Mouse (Mus musculus) gastrocnemius, adult 8-10 months (tissue): Measurements from ENCODE around the gene Hhatl. TPM values are rescaled to one million over a fixed set of nuclear protein-coding genes. Genes with fewer than 3 reads are reported as not detected.

Experiments
- DNase-seq, 2 experiments: peaks; one replicate each; pipeline ENCODE4 v3.0.0; 2022; ENCODE audit warnings: low spot score in 2 of 2
- total RNA-seq, 4 experiments: library from RNA; stranded (reverse); gene quantifications; 2 replicates each; pipeline ENCODE4 v1.2.4; 2022

The Hhatl gene
- total RNA-seq, 4 experiments from 2014 or later: 129 to 160 (median 141) TPM

GRCm38 (mm10) chr9:121760271-121761090 lies 31.8 kb downstream of the Hhatl start:
- DNase-seq: peak; percentile 52 to 72

GRCm38 (mm10) chr9:121759091-121760081 lies 32.9 kb downstream of the Hhatl start, which contains the start of gene Zfp651:
Gene Zfp651, plus strand, starts transcription at chr9:121759330.
- DNase-seq: peak in 1 of 2 experiments; percentile 46

DNA sequence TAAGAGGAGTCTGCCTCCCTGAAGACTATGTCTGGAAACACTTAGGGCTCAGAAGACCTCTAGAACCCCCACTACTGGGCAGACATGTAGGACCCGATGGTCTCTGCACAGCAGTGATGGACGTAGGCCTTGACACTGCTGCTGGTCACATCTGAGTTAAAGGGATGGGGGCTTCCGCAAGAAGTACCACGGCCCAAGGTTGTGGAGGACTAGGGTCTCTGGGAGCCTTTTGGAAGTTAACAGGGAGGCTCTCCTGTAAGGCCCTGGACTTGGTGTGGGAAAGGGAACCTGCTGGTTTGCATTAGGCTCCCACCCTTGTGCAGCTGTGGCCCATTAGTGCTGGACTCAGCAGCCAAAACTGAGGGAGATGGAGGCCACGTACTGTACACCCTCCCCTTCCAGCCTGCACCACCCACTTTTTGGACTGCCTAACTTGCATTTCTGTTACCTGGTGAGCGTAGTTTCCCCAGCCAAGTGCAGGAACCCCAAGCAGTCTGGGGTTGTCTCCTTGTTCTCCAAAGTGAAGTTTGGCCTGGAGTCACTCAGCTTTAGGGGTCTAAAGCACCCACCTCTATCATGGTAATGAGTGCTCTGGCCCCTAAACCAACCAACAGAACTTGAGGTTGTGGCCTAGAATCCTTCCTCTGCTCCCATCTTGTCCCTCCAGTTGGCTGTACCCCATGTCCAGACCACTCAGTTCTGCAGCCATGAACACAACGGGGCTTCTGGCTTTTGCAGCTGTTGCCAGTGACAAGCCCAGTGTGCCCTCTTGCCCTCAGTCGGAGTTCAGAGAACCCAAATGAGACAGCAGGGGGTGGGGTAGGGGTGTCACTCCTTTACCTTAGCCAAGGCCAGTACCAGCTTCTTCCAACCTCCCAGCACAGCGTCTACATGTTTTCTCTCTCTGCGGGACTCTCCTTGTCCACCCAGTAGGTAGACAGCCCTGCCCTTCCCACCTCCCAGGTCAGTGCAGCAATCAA lies 34.2 kb downstream of the Hhatl start:
- DNase-seq: peak in 1 of 2 experiments; percentile 46

DNA sequence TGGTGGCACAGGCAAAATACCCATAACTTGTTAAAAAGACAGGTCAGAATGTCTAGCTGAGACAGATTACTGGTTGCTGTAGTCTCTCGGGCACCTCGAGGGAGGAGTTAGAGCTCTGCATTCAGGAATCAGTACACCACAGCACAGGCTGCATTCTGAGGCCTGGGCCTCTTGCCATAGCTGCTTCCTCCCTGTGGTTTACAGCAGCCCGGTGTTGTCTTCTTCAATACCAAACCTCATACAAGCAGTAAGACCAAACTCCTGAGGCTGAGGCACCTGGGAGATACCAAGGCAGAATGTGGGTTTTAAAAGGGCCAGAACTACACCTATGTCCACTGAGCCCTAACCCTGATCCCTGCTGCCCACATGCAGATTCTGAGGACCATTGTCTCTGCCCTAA lies 34.9 kb downstream of the Hhatl start:
- DNase-seq: no peak

DNA sequence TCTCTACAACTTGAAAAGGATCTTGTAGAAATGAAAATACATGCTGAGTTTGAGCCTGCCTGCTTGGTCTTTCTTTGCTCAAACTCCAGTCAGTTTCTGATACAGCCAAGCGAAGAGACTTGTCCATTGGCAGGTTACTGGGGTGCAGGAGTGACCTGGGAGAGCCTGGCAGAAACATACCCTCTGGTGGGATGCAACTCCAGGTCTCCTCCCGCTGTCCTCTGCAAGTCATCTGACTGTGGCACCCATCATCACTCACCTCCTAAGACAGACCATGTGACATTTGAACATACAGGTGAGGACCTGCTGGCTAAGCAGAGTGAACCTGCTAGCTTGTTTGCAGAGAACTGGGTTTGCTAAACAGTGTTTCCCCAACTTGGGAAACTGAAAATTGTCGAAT lies 35.5 kb downstream of the Hhatl start:
- DNase-seq: no peak

DNA sequence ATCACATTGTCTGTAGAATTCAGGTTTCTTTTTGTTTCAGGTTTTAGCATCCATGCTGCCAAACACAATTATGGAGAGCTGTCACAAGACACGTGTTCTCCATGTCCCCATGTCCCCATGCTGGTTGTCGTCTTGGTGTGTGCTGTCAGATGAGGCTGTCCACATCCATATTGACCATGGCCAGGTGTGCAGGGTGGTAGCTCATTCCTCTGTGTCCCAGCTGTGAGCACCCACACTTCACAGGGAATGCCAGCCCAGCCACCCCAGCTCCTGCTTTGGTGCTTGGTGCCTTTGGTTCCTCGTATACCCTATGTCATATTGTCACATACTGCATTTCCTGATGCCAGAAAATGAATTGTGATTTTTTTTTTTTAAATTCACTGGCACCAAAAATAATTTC lies 37.7 kb downstream of the Hhatl start:
- DNase-seq: no peak

DNA sequence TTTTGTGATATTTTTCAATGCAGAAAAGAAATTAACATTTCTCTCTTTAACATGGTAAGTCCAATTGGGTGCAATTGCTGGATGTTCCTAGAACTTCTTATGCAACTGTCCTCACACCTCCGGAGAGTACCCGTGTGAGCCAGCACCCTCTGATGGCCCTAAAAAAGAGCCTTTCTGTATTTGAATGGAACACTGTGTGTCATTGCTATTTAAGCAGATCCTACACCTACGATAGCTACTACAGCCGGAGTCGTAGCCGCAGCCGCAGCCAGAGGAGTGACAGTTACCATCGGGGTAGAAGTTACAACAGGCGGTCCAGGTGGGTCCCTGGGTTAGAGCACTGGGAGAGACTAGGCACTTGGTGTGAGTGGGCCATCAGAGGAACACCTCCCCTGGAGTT lies 39.5 kb downstream of the Hhatl start:
- no peak for DNase-seq

DNA sequence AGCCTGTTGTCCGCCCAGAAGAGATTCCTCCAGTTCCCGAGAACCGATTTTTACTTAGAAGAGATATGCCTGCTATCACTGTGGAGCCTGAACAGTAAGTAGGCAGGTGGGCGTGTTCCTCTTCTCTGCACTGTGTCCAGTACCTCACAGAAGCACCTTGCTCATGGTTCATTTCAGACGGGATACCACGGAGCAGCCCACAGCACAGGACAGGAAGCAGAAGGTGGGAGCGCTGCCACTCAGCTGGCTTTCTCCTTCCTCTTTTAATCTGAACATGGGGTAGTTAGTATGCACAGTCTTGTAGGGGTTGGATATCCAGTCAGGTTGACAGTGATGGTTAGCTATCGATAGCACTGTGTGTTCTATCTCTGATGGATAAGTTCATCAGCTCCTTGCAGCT lies 48.3 kb downstream of the Hhatl start:
- no peak for DNase-seq

DNA sequence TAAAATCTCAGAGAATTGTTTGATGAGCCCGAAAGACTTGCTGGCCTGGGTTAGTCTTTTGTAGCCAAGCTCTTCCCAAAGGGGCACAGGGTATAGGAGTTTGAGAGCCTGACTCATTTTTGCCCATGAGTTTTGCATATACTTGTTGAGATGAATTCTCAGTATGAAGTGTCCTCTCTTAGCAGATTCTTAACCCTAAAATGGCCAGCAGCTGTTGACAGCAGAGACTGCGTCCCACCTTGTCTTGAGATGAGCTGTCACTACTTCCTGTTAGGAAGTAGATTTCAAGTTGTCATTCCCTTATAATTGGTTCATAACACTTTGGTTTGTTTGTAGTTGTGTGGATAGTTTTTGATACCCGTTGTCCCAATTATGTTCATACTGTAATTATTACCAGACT lies 51.1 kb downstream of the Hhatl start:
- DNase-seq: no peak

DNA sequence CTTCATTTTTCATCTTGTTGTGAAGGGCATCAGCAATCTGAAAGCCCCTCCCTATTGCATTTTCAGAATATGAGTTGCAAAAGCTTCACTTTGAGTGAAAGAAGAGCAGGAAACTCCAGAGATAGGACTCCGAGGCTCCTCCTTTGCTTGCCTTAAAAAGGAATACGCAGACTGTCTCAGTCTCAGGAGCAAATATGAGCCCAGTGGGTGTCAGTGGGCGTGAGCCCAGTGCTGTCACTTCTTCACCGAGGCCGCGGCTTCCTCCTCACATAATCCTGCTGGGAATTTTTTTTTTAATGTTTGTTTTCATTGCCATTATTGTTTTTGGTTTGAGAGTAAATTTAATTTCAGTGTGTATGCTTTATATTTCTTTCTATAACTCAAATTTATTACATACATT lies 51.8 kb downstream of the Hhatl start:
- DNase-seq: no peak

Other genes with a start within 250 kb of the Hhatl start
- gene Lyzl4, start 150.4 kb downstream of the Hhatl start, total RNA-seq: not detected
- gene Vipr1, start 149.8 kb downstream of the Hhatl start, total RNA-seq: 1 to 10 TPM in 3 of 4 experiments, under 1 TPM in 1; 0.96 to 2.0 (median 1.2) TPM
- 1 to 10 TPM; 4.5 to 5.0 (median 4.6) TPM for gene Sec22c, start 87.0 kb downstream of the Hhatl start, total RNA-seq
- 100 to 1,000 TPM; 111 to 123 (median 121) TPM for gene Ss18l2, start 82.2 kb downstream of the Hhatl start, total RNA-seq
- 10 to 100 TPM; 27.7 to 38.7 (median 34.6) TPM for gene Nktr, start 73.3 kb downstream of the Hhatl start, total RNA-seq
- gene Zfp651, start 33.2 kb downstream of the Hhatl start, total RNA-seq: 100 to 1,000 TPM; 144 to 158 (median 155) TPM
- 100 to 1,000 TPM; 117 to 138 (median 135) TPM for gene Klhl40, start 14.9 kb downstream of the Hhatl start, total RNA-seq
- under 1 TPM in 1 of 4 experiments, not detected in 3; 0.15 TPM for gene Ccdc13, start 47.0 kb upstream of the Hhatl start, total RNA-seq
- gene Higd1a, start 65.9 kb upstream of the Hhatl start, total RNA-seq: 10 to 100 TPM; 76.7 to 98.3 (median 89.0) TPM
- gene Ackr2, start 105.8 kb upstream of the Hhatl start, total RNA-seq: 1 to 10 TPM in 1 of 4 experiments, under 1 TPM in 3; 0.61 to 1.2 (median 0.64) TPM
- gene Cyp8b1, start 123.8 kb upstream of the Hhatl start, total RNA-seq: not detected
- under 1 TPM; 0.31 to 0.94 (median 0.60) TPM for gene Fam198a, start 158.5 kb upstream of the Hhatl start, total RNA-seq
- 10 to 100 TPM; 14.1 to 17.8 (median 16.4) TPM for gene Pomgnt2, start 204.6 kb upstream of the Hhatl start, total RNA-seq